ENCODE assay signal across 8 mouse cellular contexts in genomic region chr9:66794629-66795463, GRCm38 (mm10). TPM values are rescaled to one million over a fixed set of nuclear protein-coding genes. Genes with fewer than 3 reads are reported as not detected.
A peak's percentile ranks its signal among the peaks of the same experiment; 100 is the strongest.
DNase-seq lines count a peak whose midpoint lies in the region; ATAC-seq and TF ChIP-seq lines count a peak whose summit lies in the region.

No protein-coding gene starts in this region.

- WGBS in embryonic facial prominence, embryonic 14.5 days, result 2% methylated on average over 39 of the region's 43 CpGs
- 2% methylated on average over 43 of the region's 43 CpGs for WGBS in limb, embryonic 10.5 days
- WGBS in olfactory bulb, adult 2 months, result 2% methylated on average over 43 of the region's 43 CpGs

- peak overlapping the region; percentile 66 to 74 (median 69) for H3K4me3 ChIP-seq in CH12.LX (replicated peaks in 1 of 3; ENCODE audit: low read depth in 2 of 3, low read length in 2 of 3, poor library complexity in 1 of 3)
- peak overlapping the region; percentile 66 for H3K4me3 ChIP-seq in embryonic facial prominence, embryonic 14.5 days (ENCODE audit: low read depth, low read length)
- H3K4me3 ChIP-seq in limb, embryonic 10.5 days, result peak overlapping the region; percentile 80
- peak overlapping the region; percentile 74 for H3K4me3 ChIP-seq in olfactory bulb, adult 2 months (ENCODE audit: insufficient read depth, low read depth, low read length)

- H3K27ac ChIP-seq in CH12.LX (ENCODE audit: insufficient read depth, low read depth), result no peak overlapping the region
- peak overlapping the region; percentile 78 for H3K27ac ChIP-seq in embryonic facial prominence, embryonic 14.5 days (replicated peaks; ENCODE audit: low read depth, low read length)
- peak overlapping the region; percentile 93 for H3K27ac ChIP-seq in limb, embryonic 10.5 days
- peak overlapping the region; percentile 83 for H3K27ac ChIP-seq in olfactory bulb, adult 2 months (ENCODE audit: insufficient read depth, low read depth, low read length)

- dilution Hi-C loops in CH12.LX (cut with MboI; ENCODE audit: extremely low pct_ligation_motif_present, extremely low pct_unique_long_range_greater_than_20kb, low sequenced_read_pairs), result no loop called here

- peak; percentile 19 for ATAC-seq in embryonic facial prominence, embryonic 14.5 days (ENCODE audit: low read depth)

- TF ChIP-seq RAD21 in CH12.LX (IDR thresholded peaks at IDR 0.05; ENCODE audit: low read depth, low read length), result no peak

- in situ Hi-C loops in CH12.LX (cut with MboI; ENCODE audit: low pct_ligation_motif_present, low pct_unique_long_range_greater_than_20kb, low sequenced_read_pairs), result loop anchor here (25.0 kb wide), 2 partner anchors 283 to 658 kb away; partner anchors contain the start of genes Ciao2a, Fbxl22 and Snx1

- peaks cover 0 to 2% of the 10 kb centered on the region in 2 experiments for H3K36me3 ChIP-seq in CH12.LX (replicated peaks in 1 of 2; ENCODE audit: control insufficient read depth in 1 of 2, insufficient read depth in 1 of 2, low read length in 1 of 2)
- H3K36me3 ChIP-seq in embryonic facial prominence, embryonic 14.5 days (ENCODE audit: control insufficient read depth, insufficient read depth, low read length), result no peaks in the 10 kb centered on the region
- peaks cover 6% of the 10 kb centered on the region for H3K36me3 ChIP-seq in limb, embryonic 10.5 days

- no peaks in the 10 kb centered on the region for H3K9me3 ChIP-seq in CH12.LX (replicated peaks; ENCODE audit: low read length)
- no peaks in the 10 kb centered on the region for H3K9me3 ChIP-seq in embryonic facial prominence, embryonic 14.5 days (ENCODE audit: control insufficient read depth, low read length)
- H3K9me3 ChIP-seq in limb, embryonic 10.5 days (replicated peaks), result no peaks in the 10 kb centered on the region

- H3K27me3 ChIP-seq in CH12.LX (replicated peaks), result peaks cover 6% of the 10 kb centered on the region
- H3K27me3 ChIP-seq in embryonic facial prominence, embryonic 14.5 days (replicated peaks; ENCODE audit: control insufficient read depth, insufficient read depth, low read length), result no peaks in the 10 kb centered on the region
- H3K27me3 ChIP-seq in limb, embryonic 10.5 days (ENCODE audit: low read depth, poor library complexity, severe bottlenecking), result 0 out of 2 replicates have a peak, but pooled peaks cover 4% of the 10 kb centered on the region

- TF ChIP-seq EP300 in CH12.LX (IDR thresholded peaks at IDR 0.05; ENCODE audit: low read length), result no peak

- TF ChIP-seq CTCF in CH12.LX (conservative IDR thresholded peaks at IDR 0.05 in 1 of 2, IDR thresholded peaks at IDR 0.05 in 1 of 2; ENCODE audit: low read depth in 2 of 2, low read length in 2 of 2), result no peak
- TF ChIP-seq CTCF in olfactory bulb, adult 2 months (IDR thresholded peaks at IDR 0.05; ENCODE audit: insufficient read depth, low read depth, low read length), result no peak

- peak overlapping the region; percentile 33 for H3K9ac ChIP-seq in CH12.LX (ENCODE audit: insufficient read depth, low read depth)
- H3K9ac ChIP-seq in embryonic facial prominence, embryonic 14.5 days (ENCODE audit: low read depth, low read length), result peak overlapping the region; percentile 77

- H3K4me2 ChIP-seq in CH12.LX (ENCODE audit: insufficient read depth, low read depth, poor library complexity, severe bottlenecking), result peak overlapping the region; percentile 76
- peak overlapping the region; percentile 82 for H3K4me2 ChIP-seq in embryonic facial prominence, embryonic 14.5 days (ENCODE audit: low read depth, low read length)

- no peaks in the 10 kb centered on the region for H3K79me2 ChIP-seq in CH12.LX (replicated peaks; ENCODE audit: control insufficient read depth, extremely low read depth, insufficient read depth, poor library complexity, severe bottlenecking)

- no peak for TF ChIP-seq POLR2A in CH12.LX (IDR thresholded peaks at IDR 0.05; ENCODE audit: low read depth, low read length)
- TF ChIP-seq POLR2A in olfactory bulb, adult 2 months (IDR thresholded peaks at IDR 0.05; ENCODE audit: insufficient read depth, low read depth, low read length), result peak; percentile 33; the same call in 1 of the 2 replicates

- H3K4me1 ChIP-seq in CH12.LX (ENCODE audit: control insufficient read depth in 1 of 2, insufficient read depth in 2 of 2), result peaks cover 0 to 10% of the 10 kb centered on the region in 2 experiments; a peak in 2 of 4 replicates
- peaks cover 7% of the 10 kb centered on the region for H3K4me1 ChIP-seq in embryonic facial prominence, embryonic 14.5 days (ENCODE audit: control insufficient read depth, insufficient read depth, low read length)
- peaks cover 24% of the 10 kb centered on the region for H3K4me1 ChIP-seq in limb, embryonic 10.5 days
- no peaks in the 10 kb centered on the region for H3K4me1 ChIP-seq in olfactory bulb, adult 2 months (ENCODE audit: control insufficient read depth, insufficient read depth, low read length)

- peak; percentile 80 for DNase-seq in heart, adult 11 months
- no peak for DNase-seq in heart, adult 9 months (ENCODE audit: low spot score in 2 of 2)
- no peak for DNase-seq in CH12.LX (ENCODE audit: extremely low read depth)
- peak; percentile 9 for DNase-seq in embryonic facial prominence, embryonic 14.5 days (ENCODE audit: low spot score)
- no peak for DNase-seq in limb, embryonic 10.5 days (ENCODE audit: low spot score)
- no peak for DNase-seq in gastrocnemius, postnatal 14 days
- DNase-seq in adrenal gland, adult 8-10 months, result no peak

- intact Hi-C loops in gastrocnemius, postnatal 14 days (cut with DNase I; ENCODE audit: low total_unique reads), result no loop called here

TF ChIP-seq in CH12.LX, 34 proteins besides CTCF, POLR2A, EP300 and RAD21:
- TF ChIP-seq UBTF (IDR thresholded peaks at IDR 0.05; ENCODE audit: low read depth, low read length), result 0 out of 2 replicates have a peak, but pooled peaks have one; percentile 9
- TF ChIP-seq CHD1 (IDR thresholded peaks at IDR 0.05; ENCODE audit: low read depth, low read length), result no peak
- no peak for TF ChIP-seq ZNF384 (IDR thresholded peaks at IDR 0.05; ENCODE audit: low read depth, low read length)
- no peak for TF ChIP-seq HCFC1 (IDR thresholded peaks at IDR 0.05; ENCODE audit: low read depth, low read length)
- no peak for TF ChIP-seq MXI1 (IDR thresholded peaks at IDR 0.05; ENCODE audit: low read depth, low read length)
- no peak for TF ChIP-seq MYC (IDR thresholded peaks at IDR 0.05; ENCODE audit: low read depth, low read length)
- TF ChIP-seq BHLHE40 (IDR thresholded peaks at IDR 0.05; ENCODE audit: low read depth, low read length), result no peak
- TF ChIP-seq SIN3A (IDR thresholded peaks at IDR 0.05; ENCODE audit: low read length), result peak; percentile 20; the same call in 1 of the 2 replicates
TF ChIP-seq in CH12.LX: peak in this region for 2.

RNA-seq across cellular contexts. Expression of gene Aph1b, which starts 0.4 kb away (rescaled TPM):
- total RNA-seq in CH12.LX (2012; rRNA removed) (0.46 and 0.93 TPM in 2 replicates), CH12.LX (2014; rRNA removed) (0.68 and 0.92 TPM in 2 replicates)
- 0.23 and 0.91 TPM in 2 replicates for polyA plus RNA-seq in CH12.LX (2012; ENCODE audit: insufficient read length, low read depth)
- 11.0 and 11.7 TPM in 2 replicates for polyA plus RNA-seq in embryonic facial prominence, embryonic 14.5 days (2014; fragmentation: Nextera tagmentation; extraction: Ambion mirVana)
- polyA plus RNA-seq in limb, embryonic 10.5 days (2016; fragmentation: Nextera tagmentation; extraction: Ambion mirVana), result 7.3 and 10.0 TPM in 2 replicates
- not detected in 2 replicates for polyA plus RNA-seq in olfactory bulb, adult 2 months (2012; ENCODE audit: insufficient read depth, insufficient read length, low replicate concordance, missing spikeins)
- total RNA-seq in gastrocnemius, postnatal 14 days (2021), result 1 to 10 TPM; 3.3 to 3.5 TPM
- 1 to 10 TPM; 7.3 to 9.7 (median 8.5) TPM for total RNA-seq in adrenal gland, adult 8-10 months (2022)

RNA-seq across cellular contexts. Expression of gene Gm10647, which starts 2.0 kb away (rescaled TPM):
- not detected in 2 replicates for total RNA-seq in CH12.LX (2012; rRNA removed)
- total RNA-seq in CH12.LX (2014; rRNA removed), result not detected in 2 replicates
- polyA plus RNA-seq in CH12.LX (2012; ENCODE audit: insufficient read length, low read depth), result not detected in 2 replicates
- 0.25 and 0.58 TPM in 2 replicates for polyA plus RNA-seq in embryonic facial prominence, embryonic 14.5 days (2014; fragmentation: Nextera tagmentation; extraction: Ambion mirVana)
- 0.39 and 0.50 TPM in 2 replicates for polyA plus RNA-seq in limb, embryonic 10.5 days (2016; fragmentation: Nextera tagmentation; extraction: Ambion mirVana)
- not detected in 2 replicates for polyA plus RNA-seq in olfactory bulb, adult 2 months (2012; ENCODE audit: insufficient read depth, insufficient read length, low replicate concordance, missing spikeins)
- under 1 TPM in 1 of 2 experiments, not detected in 1; 0.21 TPM for total RNA-seq in gastrocnemius, postnatal 14 days (2021)
- total RNA-seq in adrenal gland, adult 8-10 months (2022), result under 1 TPM; 0.20 to 0.62 (median 0.36) TPM

RNA-seq across cellular contexts. Expression of gene Aph1c, which starts 39.7 kb away (rescaled TPM):
- total RNA-seq in CH12.LX (2012; rRNA removed) (0.34 and 0.89 TPM in 2 replicates), CH12.LX (2014; rRNA removed) (0.07 TPM in 1 of 2 replicates, not detected in the other)
- 0.10 and 0.53 TPM in 2 replicates for polyA plus RNA-seq in CH12.LX (2012; ENCODE audit: insufficient read length, low read depth)
- polyA plus RNA-seq in embryonic facial prominence, embryonic 14.5 days (2014; fragmentation: Nextera tagmentation; extraction: Ambion mirVana), result 3.8 and 4.4 TPM in 2 replicates
- polyA plus RNA-seq in limb, embryonic 10.5 days (2016; fragmentation: Nextera tagmentation; extraction: Ambion mirVana), result 1.1 and 1.5 TPM in 2 replicates
- polyA plus RNA-seq in olfactory bulb, adult 2 months (2012; ENCODE audit: insufficient read depth, insufficient read length, low replicate concordance, missing spikeins), result not detected in 2 replicates
- total RNA-seq in gastrocnemius, postnatal 14 days (2021), result 1 to 10 TPM in 1 of 2 experiments, under 1 TPM in 1; 0.92 to 1.2 TPM
- 10 to 100 TPM in 1 of 4 experiments, 1 to 10 TPM in 3; 7.1 to 10.7 (median 8.0) TPM for total RNA-seq in adrenal gland, adult 8-10 months (2022)

Comparison
In these comparisons a context has a peak if more than half of its experiments do, and no peak if none do; other contexts are left out.
1. DNase-seq: peak in heart, adult 11 months (single experiment) and embryonic facial prominence, embryonic 14.5 days (single experiment); none in heart, adult 9 months (0 of 2), CH12.LX (single experiment), limb, embryonic 10.5 days (single experiment), gastrocnemius, postnatal 14 days (single experiment) and adrenal gland, adult 8-10 months (single experiment).
2. Peak in every context shown above with its lines, with median percentiles within 50 percentile points of each other: H3K4me3 ChIP-seq.